ENCODE assay signal across 21 mouse cellular contexts in genomic region chr2:29120969-29121368, GRCm38 (mm10).
"Had no signal": no experiment of that assay in that cellular context is flagged by ENCODE, and none has a peak within 500 bp of the region (broad histone marks: within the 10 kb centered on the region; RNA-seq: fewer than 3 reads in every experiment).

No protein-coding gene starts in this region.

- H3K27me3 ChIP-seq: kidney, embryonic 15.5 days; limb, embryonic 13.5 days; liver, embryonic 13.5 days; neural tube, embryonic 12.5 days; neural tube, embryonic 15.5 days; stomach, embryonic 15.5 days had no signal

- H3K4me3 ChIP-seq: kidney, embryonic 15.5 days; limb, embryonic 10.5 days; limb, embryonic 13.5 days; liver, embryonic 13.5 days; neural tube, embryonic 12.5 days; neural tube, embryonic 15.5 days; stomach, embryonic 15.5 days had no signal

- H3K9me3 ChIP-seq: kidney, embryonic 15.5 days; limb, embryonic 10.5 days; limb, embryonic 13.5 days; liver, embryonic 13.5 days; neural tube, embryonic 12.5 days; neural tube, embryonic 15.5 days; stomach, embryonic 15.5 days had no signal

- H3K4me2 ChIP-seq: kidney, embryonic 15.5 days; limb, embryonic 13.5 days; liver, embryonic 13.5 days; midbrain, embryonic 11.5 days; neural tube, embryonic 12.5 days; neural tube, embryonic 15.5 days; stomach, embryonic 15.5 days had no signal

- DNase-seq: kidney, adult 11 months; kidney, adult 8-10 months; kidney, postnatal 10 days; kidney, postnatal 4 days; liver; liver, embryonic 13.5 days; lung, adult 2 months; lung, postnatal 14 days; lung, postnatal 4 days; midbrain, embryonic 14.5 days; right cerebral cortex, adult 18-20 months; right cerebral cortex, postnatal 14 days; right cerebral cortex, postnatal 4 days; thymus, postnatal 25 days had no signal

- H3K27ac ChIP-seq: kidney, embryonic 15.5 days; limb, embryonic 10.5 days; limb, embryonic 13.5 days; liver, embryonic 13.5 days; neural tube, embryonic 12.5 days; neural tube, embryonic 15.5 days; stomach, embryonic 15.5 days had no signal

- H3K36me3 ChIP-seq: kidney, embryonic 15.5 days; limb, embryonic 10.5 days; limb, embryonic 13.5 days; liver, embryonic 13.5 days; neural tube, embryonic 12.5 days; neural tube, embryonic 15.5 days; stomach, embryonic 15.5 days had no signal

- H3K9ac ChIP-seq: kidney, embryonic 15.5 days; limb, embryonic 13.5 days; liver, embryonic 13.5 days; neural tube, embryonic 12.5 days; neural tube, embryonic 15.5 days; stomach, embryonic 15.5 days had no signal
